Mouse (Mus musculus): ENCODE data around the gene Tlr2.

- TF ChIP-seq POLR2A (IDR thresholded peaks at IDR 0.05; ENCODE audit: control insufficient read depth, extremely low read depth, insufficient read depth, low read length, poor library complexity) (no peak), CTCF (IDR thresholded peaks at IDR 0.05; ENCODE audit: borderline replicate concordance, control insufficient read depth, extremely low read depth, insufficient read depth, low read length, poor library complexity) (no peak)
Observed at GRCm38 (mm10) chr3:83859071-83859470, 17.5 kb upstream of the Tlr2 start.
